Mouse (Mus musculus): ENCODE measurements around the gene Ten1. TPM values are rescaled to one million over a fixed set of nuclear protein-coding genes. Genes with fewer than 3 reads are reported as not detected.

Gene Ten1
- polyA plus RNA-seq, 1 experiment, result 181 TPM

DNA sequence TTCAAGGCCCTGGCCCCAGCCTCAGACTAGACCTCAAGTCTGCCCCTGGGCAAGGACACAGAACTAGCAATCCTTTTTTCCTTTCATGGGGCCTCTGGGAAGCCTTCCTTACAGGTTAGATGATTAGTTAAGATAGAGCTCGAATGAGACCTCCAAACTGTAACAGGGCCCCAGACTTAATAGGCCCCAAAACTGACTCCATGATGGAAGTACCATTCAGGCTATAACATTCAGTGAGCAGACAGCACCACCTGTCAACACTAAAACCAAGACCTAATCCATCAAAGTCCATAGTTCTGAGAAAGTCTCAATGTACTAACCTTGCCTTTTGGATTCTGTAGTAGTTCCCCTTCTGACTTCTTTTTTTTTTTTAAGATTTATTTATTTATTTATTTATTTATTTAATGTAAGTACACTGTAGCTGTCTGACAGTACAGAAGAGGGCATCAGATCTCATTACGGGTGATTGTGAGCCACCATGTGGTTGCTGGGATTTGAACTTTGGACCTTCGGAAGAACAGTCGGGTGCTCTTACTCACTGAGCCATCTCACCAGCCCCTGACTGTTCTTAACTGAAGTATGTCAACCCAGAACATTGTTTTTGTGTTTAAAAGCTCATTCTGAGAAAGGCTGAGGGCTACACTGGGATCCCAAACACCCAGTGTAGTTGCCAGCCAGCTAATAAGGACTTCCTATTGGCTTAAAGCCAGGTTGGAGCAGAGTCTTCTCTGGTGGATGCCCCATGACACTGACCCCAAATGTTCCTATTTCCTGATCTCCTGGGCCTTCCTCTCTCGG is 28.5 kb upstream of the Ten1 start:
- H3K36me3 ChIP-seq (replicated peaks; ENCODE audit: low read length), result peaks cover 60% of the 10 kb centered on the region
- H3K4me3 ChIP-seq (replicated peaks), result no peak overlapping the region
- peaks cover 44% of the 10 kb centered on the region for H3K4me1 ChIP-seq
- TF ChIP-seq GATA1 (IDR thresholded peaks at IDR 0.05; ENCODE audit: borderline replicate concordance, low read length) (no peak), FLI1 (IDR thresholded peaks at IDR 0.05; ENCODE audit: low read length) (no peak)
- no peaks in the 10 kb centered on the region for H3K9me3 ChIP-seq
- no peaks in the 10 kb centered on the region for H3K27me3 ChIP-seq (replicated peaks)

DNA sequence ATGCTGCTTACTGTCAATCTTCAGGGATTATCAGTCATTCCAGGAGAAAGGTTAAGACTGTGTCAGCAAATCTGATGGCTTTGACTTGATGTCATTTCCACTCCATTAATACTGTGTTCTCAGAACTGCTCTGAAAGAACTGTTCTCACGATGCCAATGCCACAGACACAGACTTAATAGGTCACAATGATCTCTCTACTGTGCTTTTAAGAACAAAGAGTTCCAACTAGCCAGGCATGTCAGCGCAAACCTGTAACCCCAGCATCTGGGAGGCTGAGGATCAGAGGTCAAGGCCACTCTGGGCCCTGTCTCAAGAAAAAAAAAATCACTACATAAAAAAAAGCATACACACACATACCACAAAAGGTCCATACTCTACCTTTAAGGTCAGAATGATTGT is 26.7 kb upstream of the Ten1 start:
- H3K9me3 ChIP-seq, result no peaks in the 10 kb centered on the region
- no peak for TF ChIP-seq GATA1 (IDR thresholded peaks at IDR 0.05; ENCODE audit: borderline replicate concordance, low read length)
- no peak for TF ChIP-seq FLI1 (IDR thresholded peaks at IDR 0.05; ENCODE audit: low read length)
- peaks cover 30% of the 10 kb centered on the region for H3K4me1 ChIP-seq
- no peak overlapping the region for H3K4me3 ChIP-seq (replicated peaks)
- H3K36me3 ChIP-seq (replicated peaks; ENCODE audit: low read length), result peaks cover 63% of the 10 kb centered on the region
- no peaks in the 10 kb centered on the region for H3K27me3 ChIP-seq (replicated peaks)

DNA sequence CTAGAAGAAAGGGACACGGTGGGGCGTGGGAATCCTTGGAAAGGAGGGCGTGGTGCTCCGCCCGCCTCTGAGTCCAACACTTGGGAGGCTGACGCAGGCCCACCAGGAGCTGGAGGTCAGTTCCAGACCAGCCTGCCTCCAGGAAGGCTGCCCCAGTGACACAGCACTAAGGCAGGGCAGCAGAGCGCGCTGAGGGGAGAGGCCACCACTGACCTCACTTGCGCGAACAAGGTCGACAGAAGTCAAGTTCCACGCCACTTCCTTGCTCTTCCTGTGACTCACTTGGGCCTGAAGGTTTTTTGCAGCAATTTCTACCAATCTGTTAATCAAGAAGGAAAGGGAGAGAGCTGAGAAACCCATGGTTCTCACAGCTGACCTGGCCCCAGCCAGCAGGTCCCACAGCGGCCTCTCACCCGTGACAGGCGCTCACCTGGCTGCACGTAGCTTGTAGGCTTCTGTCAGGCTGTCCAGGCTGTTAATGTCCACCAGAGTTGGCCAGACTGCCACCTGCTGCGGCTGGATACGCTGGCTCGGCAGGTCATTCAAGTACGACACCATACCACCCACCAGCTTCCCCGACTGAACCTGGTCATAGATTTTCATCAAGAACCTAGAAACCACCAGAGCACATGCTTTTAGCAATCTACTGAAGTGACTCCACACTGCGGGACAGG is 23.7 kb upstream of the Ten1 start:
- peaks cover 12% of the 10 kb centered on the region for H3K4me1 ChIP-seq
- peaks cover 90% of the 10 kb centered on the region for H3K36me3 ChIP-seq (replicated peaks; ENCODE audit: low read length)
- H3K9me3 ChIP-seq, result no peaks in the 10 kb centered on the region
- H3K27me3 ChIP-seq (replicated peaks), result no peaks in the 10 kb centered on the region
- no peak overlapping the region for H3K4me3 ChIP-seq (replicated peaks)
- TF ChIP-seq GATA1 (IDR thresholded peaks at IDR 0.05; ENCODE audit: borderline replicate concordance, low read length), result no peak
- no peak for TF ChIP-seq FLI1 (IDR thresholded peaks at IDR 0.05; ENCODE audit: low read length)

DNA sequence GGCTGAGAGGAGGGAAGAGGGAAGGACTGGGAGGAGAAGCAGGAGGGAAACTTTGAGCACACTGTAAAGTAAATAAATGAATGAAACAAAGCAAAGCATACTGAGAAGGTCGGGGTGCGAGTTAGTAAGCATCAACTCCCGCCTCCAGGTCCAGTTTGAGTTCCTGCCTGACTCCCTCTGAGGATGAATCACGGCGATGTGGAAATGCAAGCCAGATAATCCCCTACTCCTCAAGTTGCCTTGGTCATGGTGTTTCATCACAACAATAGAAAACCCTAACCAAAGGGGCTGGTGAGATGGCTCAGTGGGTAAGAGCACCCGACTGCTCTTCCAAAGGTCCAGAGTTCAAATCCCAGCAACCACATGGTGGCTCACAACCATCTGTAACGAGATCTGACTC is 22.6 kb upstream of the Ten1 start:
- Histone ChIP-seq H3K4me1 (peaks cover 12% of the 10 kb centered on the region), H3K9me3 (no peaks in the 10 kb centered on the region), H3K27me3 (replicated peaks) (no peaks in the 10 kb centered on the region), H3K36me3 (replicated peaks; ENCODE audit: low read length) (peaks cover 96% of the 10 kb centered on the region), H3K4me3 (replicated peaks) (no peak overlapping the region)
- TF ChIP-seq GATA1 (IDR thresholded peaks at IDR 0.05; ENCODE audit: borderline replicate concordance, low read length) (no peak), FLI1 (IDR thresholded peaks at IDR 0.05; ENCODE audit: low read length) (no peak)

DNA sequence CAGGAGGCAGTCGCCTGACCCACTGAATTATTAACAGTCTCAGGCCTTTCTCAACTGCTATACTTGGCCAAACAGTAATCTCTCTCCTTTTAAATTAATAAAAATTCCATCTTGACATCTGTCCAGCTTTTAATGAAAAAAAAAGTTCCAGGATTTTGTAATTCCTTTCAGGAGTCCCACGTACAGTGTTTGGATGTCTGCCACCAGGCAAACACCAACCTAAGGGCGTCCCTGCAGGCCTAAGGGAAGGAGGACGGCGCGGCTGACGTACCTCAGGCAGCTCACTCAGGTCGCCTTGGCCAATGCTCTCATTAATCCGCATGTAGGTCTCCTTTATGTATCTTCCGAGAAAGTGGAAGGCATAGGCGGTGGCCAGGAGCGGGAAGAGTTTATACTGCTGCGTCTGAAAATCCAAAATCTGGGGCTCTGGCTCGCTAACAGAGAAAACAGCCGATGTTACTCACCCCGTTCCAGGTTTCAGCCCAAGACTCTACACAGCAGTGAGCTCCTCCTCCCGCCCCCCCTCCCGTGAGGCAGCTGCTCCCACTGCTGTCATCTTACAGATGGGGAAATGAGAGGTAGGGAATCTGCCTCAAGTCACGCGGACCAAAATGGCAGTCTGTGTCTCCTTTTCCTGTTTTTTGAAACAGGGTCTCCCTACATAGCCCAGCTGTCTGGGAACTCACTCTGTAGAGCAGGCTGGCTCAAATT is 20.1 kb upstream of the Ten1 start:
- Histone ChIP-seq H3K27me3 (replicated peaks) (no peaks in the 10 kb centered on the region), H3K4me1 (peaks cover 20% of the 10 kb centered on the region), H3K4me3 (replicated peaks) (no peak overlapping the region), H3K9me3 (no peaks in the 10 kb centered on the region), H3K36me3 (replicated peaks; ENCODE audit: low read length) (peaks cover 93% of the 10 kb centered on the region)
- no peak for TF ChIP-seq FLI1 (IDR thresholded peaks at IDR 0.05; ENCODE audit: low read length)
- TF ChIP-seq GATA1 (IDR thresholded peaks at IDR 0.05; ENCODE audit: borderline replicate concordance, low read length), result no peak

DNA sequence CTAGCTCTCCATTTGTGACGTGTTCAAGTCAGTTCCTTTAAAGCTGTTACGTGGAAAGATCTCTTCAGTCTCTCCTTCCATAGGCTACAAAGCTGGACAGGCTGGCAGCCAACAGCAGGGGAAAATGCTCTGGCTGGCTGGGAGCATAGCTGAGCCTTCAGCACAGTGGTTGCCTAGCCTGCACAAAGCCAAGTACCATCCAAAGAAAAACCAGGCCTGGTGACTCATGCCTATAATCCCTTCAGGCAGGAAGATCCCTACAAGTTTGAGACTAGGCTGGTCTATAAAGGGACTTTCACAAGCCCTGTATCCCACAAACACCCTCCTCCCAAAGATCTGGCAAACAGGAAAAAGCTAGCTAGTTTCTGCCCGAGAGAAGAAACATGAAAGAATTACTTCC is 12.8 kb upstream of the Ten1 start:
- Histone ChIP-seq H3K36me3 (replicated peaks; ENCODE audit: low read length) (peaks cover 96% of the 10 kb centered on the region), H3K4me3 (replicated peaks) (no peak overlapping the region), H3K4me1 (peaks cover 51% of the 10 kb centered on the region), H3K27me3 (replicated peaks) (no peaks in the 10 kb centered on the region), H3K9me3 (no peaks in the 10 kb centered on the region)
- no peak for TF ChIP-seq FLI1 (IDR thresholded peaks at IDR 0.05; ENCODE audit: low read length)

DNA sequence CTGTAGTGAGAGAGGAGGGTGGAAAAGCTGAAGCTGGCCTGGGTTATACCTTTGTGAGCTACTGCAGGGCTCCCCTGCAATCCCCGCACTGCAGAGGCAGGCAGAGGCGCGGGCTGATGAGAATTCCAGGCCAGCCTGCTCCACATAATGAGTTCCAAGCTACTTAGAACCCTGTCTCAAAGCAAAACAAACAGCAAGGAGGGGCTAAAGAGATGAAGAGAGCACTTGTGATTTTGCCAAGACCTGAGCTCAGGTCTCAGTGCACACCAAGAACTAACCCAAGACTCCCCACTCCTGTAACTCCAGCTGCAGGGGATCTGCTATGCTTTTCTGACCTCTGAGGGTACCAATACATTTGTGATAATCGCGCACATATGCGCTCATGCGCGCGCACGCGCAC is 12.3 kb upstream of the Ten1 start:
- Histone ChIP-seq H3K4me1 (peaks cover 56% of the 10 kb centered on the region), H3K9me3 (no peaks in the 10 kb centered on the region), H3K27me3 (replicated peaks) (no peaks in the 10 kb centered on the region), H3K36me3 (replicated peaks; ENCODE audit: low read length) (peaks cover 100% of the 10 kb centered on the region), H3K4me3 (replicated peaks) (no peak overlapping the region)
- TF ChIP-seq GATA1 (IDR thresholded peaks at IDR 0.05; ENCODE audit: borderline replicate concordance, low read length), result no peak

DNA sequence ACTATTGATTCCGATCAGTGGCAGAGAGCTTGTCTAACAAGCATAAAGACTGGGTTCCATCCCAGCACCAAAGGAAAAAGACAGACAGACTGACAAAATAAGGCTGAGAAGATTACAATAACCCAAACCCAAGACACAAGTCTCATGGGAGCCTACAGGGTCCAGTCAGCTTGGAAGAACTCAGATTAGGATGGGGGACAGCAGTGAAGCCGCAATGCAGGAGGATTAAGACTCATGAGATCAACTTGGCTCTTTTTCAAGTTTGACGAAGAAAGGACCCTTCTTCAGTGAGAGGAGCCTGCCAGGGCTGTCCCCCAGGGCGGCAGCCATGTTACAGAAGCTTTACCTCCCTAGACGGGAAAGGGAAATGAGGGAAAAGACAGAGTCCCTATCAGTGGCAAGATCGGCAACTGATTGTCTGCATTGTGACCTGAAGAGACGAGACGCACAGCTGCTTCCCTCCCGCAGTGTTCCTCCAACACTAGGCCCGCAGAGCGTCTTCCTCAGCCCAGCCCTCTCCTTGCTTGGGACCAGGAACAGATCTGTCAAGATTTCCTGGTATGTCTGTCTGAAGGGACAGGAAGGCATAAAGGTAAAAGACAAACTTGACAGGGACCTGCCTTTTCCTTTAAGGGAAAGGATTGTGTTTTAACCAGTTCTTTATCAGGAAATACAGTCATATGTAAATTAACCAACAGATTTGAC is 11.3 kb upstream of the Ten1 start:
- TF ChIP-seq FLI1 (IDR thresholded peaks at IDR 0.05; ENCODE audit: low read length), result no peak
- TF ChIP-seq GATA1 (IDR thresholded peaks at IDR 0.05; ENCODE audit: borderline replicate concordance, low read length), result no peak
- H3K9me3 ChIP-seq, result no peaks in the 10 kb centered on the region
- peaks cover 97% of the 10 kb centered on the region for H3K36me3 ChIP-seq (replicated peaks; ENCODE audit: low read length)
- H3K4me1 ChIP-seq, result peaks cover 59% of the 10 kb centered on the region
- H3K27me3 ChIP-seq (replicated peaks), result no peaks in the 10 kb centered on the region
- no peak overlapping the region for H3K4me3 ChIP-seq (replicated peaks)

DNA sequence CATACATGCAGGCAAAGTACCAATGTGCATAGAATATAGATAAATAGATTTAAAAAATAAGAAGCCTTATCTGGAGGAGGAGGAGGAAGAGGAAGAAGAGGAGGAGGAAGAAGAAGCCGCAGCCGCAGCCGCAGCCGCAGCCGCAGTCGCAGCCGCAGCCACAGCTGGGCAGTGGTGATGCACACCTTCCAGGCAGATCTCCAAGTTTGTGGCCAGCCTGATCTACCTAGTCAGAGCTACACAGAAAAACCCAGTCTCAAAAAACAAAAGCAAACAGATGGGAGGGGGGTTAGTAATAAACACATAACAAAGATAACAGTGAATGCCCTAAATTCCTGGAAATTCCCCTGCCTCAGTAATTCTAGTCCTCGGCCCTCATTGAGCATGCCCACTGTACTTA is 4.0 kb upstream of the Ten1 start:
- peaks cover 72% of the 10 kb centered on the region for H3K4me1 ChIP-seq
- TF ChIP-seq FLI1 (IDR thresholded peaks at IDR 0.05; ENCODE audit: low read length) (no peak), GATA1 (IDR thresholded peaks at IDR 0.05; ENCODE audit: borderline replicate concordance, low read length) (no peak)
- peaks cover 40% of the 10 kb centered on the region for H3K36me3 ChIP-seq (replicated peaks; ENCODE audit: low read length)
- H3K27me3 ChIP-seq (replicated peaks), result no peaks in the 10 kb centered on the region
- no peaks in the 10 kb centered on the region for H3K9me3 ChIP-seq
- peak overlapping the region; percentile 89 for H3K4me3 ChIP-seq (replicated peaks)
